Mouse (Mus musculus): ENCODE measurements around the gene Kdsr. TPM values are rescaled to one million over a fixed set of nuclear protein-coding genes. Genes with fewer than 3 reads are reported as not detected.
A peak's percentile ranks its signal among the peaks of the same experiment; 100 is the strongest.
"Not testable (repeated sequence)": the region's sequence is repeated elsewhere in the genome, so short reads cannot be mapped to it uniquely, and the experiment has no call there.

Gene Kdsr
- polyA plus RNA-seq, 1 experiment from 2014 or later, result 17.1 TPM

DNA sequence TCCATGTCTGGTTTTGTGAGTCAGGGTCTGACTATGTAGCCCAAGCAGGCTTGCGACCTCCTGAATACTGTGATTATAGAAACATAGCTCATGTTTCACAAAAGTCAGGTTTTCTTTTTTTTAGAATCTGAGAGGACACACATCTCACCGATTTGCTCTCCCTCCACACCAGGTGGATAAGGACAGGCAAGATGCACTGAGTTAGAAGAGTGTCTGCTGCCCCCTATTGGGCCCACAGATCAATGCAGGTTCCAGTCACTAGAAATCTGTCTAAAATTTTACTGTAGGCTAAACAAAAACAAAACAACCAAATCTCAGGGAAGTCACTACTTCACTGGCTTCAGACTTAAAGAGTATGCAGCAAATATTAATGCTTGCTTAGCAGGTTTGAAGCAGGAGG is 23.9 kb downstream of the Kdsr start:
- no peak overlapping the region for H3K9ac ChIP-seq
- H3K27me3 ChIP-seq, result no peaks in the 10 kb centered on the region
- no peak for ATAC-seq (ENCODE audit: borderline replicate concordance, extremely low read depth, low FRiP score, low TSS enrichment)
- WGBS, result 54% methylated on average over 2 of the region's 2 CpGs
- no peak overlapping the region for H3K27ac ChIP-seq
- peaks cover 16% of the 10 kb centered on the region; the same call in 1 of the 2 replicates for H3K36me3 ChIP-seq
- H3K9me3 ChIP-seq, result no peaks in the 10 kb centered on the region
- no peaks in the 10 kb centered on the region for H3K4me1 ChIP-seq
- H3K4me2 ChIP-seq, result no peak overlapping the region
- H3K4me3 ChIP-seq, result no peak overlapping the region

DNA sequence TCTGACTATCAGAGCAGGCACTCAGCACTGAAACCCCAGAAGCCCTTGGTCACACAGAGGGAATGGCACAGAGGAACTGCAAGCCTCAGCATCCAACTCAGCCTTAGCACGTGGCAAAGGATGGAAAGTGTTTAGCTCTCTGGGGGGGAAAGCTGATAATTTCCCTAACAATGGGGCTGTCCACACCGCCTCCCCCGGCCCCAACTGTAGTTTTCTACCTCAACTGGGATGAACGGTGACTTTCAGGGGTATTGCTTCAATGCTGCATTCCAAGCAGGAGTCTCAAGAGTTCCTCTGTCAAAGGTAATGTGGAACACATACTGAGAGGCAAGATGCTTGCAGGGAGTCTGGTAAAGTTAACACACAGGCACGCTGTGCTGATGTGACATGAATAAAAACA is 37.5 kb downstream of the Kdsr start:
- Histone ChIP-seq H3K4me3 (no peak overlapping the region), H3K27me3 (no peaks in the 10 kb centered on the region), H3K4me2 (no peak overlapping the region), H3K9ac (no peak overlapping the region), H3K36me3 (no peaks in the 10 kb centered on the region), H3K9me3 (no peaks in the 10 kb centered on the region), H3K4me1 (no peaks in the 10 kb centered on the region), H3K27ac (no peak overlapping the region)
- no peak for ATAC-seq (ENCODE audit: borderline replicate concordance, extremely low read depth, low FRiP score, low TSS enrichment)
- 42% methylated on average over 5 of the region's 5 CpGs for WGBS

DNA sequence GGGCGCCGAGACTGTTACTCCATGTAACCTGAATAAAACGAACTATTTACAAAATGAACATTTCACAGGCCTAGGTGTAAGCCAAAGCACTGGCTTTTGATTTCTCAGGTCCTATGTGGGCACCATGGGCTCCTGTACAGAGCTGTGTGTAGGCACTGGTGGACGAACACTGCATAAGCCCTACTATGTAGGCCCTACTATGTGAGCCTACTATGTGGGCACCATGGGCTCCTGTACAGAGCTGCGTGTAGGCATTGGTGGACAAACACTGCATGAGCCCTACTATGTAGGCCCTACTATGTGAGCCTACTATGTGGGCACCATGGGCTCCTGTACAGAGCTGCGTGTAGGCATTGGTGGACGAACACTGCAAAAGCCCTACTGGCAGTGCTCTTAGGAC is 41.8 kb downstream of the Kdsr start:
- not testable (repeated sequence) for H3K9me3 ChIP-seq; ATAC-seq (ENCODE audit: borderline replicate concordance, extremely low read depth, low FRiP score, low TSS enrichment); H3K27ac ChIP-seq; H3K27me3 ChIP-seq; H3K9ac ChIP-seq; H3K4me2 ChIP-seq; H3K4me1 ChIP-seq; H3K4me3 ChIP-seq; H3K36me3 ChIP-seq
- WGBS, result 66% methylated on average over 7 of the region's 7 CpGs

DNA sequence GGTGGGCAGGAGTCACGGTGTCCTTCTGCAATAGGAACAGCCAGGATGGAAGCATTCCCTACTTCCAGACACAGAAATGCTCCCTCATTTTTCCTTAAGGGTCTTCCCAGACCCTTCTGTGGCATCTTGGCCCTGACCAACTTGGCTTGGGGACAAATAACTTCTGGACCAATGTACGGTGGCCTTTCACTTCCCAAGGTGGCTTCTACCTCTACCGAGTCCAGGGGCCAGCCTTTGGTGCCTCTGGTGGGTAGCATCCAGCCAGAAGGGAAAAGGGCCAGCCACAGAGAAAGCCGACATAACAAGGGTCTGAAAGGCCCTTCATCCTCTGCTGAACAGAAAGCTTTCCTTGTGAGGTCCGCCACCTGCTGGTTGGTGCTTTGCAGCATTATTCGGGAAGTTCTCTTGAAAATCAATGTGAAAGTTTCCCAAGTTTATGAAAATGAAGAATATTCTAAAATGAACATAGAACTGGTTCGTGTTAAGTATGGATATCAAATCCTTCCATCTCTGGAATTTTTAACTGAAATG is 42.4 kb downstream of the Kdsr start:
- WGBS, result 30% methylated on average over 7 of the region's 7 CpGs

DNA sequence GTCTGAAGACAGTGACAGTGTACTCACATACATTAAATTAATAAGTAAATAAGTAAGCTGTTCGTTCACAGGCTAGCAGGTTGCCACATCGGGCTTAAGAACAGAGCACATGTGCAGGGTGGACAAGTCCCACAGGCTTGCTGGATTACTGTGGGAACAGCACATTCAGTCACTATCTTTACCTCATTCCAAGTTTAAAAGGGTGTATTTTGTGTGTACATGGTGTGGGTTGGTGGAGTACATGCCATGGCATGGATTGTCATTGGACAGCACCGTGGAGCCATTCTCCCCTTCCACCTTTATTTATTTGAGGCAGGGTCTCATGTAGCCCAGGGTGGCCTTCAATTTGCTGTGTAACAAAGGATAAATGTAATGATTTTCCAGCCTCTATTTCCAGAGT is 43.4 kb downstream of the Kdsr start:
- no peaks in the 10 kb centered on the region for H3K27me3 ChIP-seq
- peaks cover 20% of the 10 kb centered on the region for H3K4me1 ChIP-seq
- ATAC-seq (ENCODE audit: borderline replicate concordance, extremely low read depth, low FRiP score, low TSS enrichment), result no peak
- H3K4me3 ChIP-seq, result no peak overlapping the region
- H3K4me2 ChIP-seq, result no peak overlapping the region
- H3K36me3 ChIP-seq, result no peaks in the 10 kb centered on the region
- no peaks in the 10 kb centered on the region for H3K9me3 ChIP-seq
- WGBS, result 85% methylated on average over 3 of the region's 3 CpGs
- no peak overlapping the region for H3K9ac ChIP-seq
- no peak overlapping the region for H3K27ac ChIP-seq

More for the DNA sequence above, 42.4 kb downstream of the Kdsr start:
- Histone ChIP-seq H3K9ac (no peak overlapping the region), H3K27me3 (no peaks in the 10 kb centered on the region), H3K4me3 (no peak overlapping the region), H3K4me2 (no peak overlapping the region), H3K36me3 (no peaks in the 10 kb centered on the region), H3K9me3 (no peaks in the 10 kb centered on the region), H3K27ac (no peak overlapping the region), H3K4me1 (peaks cover 11% of the 10 kb centered on the region)
- ATAC-seq (ENCODE audit: borderline replicate concordance, extremely low read depth, low FRiP score, low TSS enrichment), result no peak

DNA sequence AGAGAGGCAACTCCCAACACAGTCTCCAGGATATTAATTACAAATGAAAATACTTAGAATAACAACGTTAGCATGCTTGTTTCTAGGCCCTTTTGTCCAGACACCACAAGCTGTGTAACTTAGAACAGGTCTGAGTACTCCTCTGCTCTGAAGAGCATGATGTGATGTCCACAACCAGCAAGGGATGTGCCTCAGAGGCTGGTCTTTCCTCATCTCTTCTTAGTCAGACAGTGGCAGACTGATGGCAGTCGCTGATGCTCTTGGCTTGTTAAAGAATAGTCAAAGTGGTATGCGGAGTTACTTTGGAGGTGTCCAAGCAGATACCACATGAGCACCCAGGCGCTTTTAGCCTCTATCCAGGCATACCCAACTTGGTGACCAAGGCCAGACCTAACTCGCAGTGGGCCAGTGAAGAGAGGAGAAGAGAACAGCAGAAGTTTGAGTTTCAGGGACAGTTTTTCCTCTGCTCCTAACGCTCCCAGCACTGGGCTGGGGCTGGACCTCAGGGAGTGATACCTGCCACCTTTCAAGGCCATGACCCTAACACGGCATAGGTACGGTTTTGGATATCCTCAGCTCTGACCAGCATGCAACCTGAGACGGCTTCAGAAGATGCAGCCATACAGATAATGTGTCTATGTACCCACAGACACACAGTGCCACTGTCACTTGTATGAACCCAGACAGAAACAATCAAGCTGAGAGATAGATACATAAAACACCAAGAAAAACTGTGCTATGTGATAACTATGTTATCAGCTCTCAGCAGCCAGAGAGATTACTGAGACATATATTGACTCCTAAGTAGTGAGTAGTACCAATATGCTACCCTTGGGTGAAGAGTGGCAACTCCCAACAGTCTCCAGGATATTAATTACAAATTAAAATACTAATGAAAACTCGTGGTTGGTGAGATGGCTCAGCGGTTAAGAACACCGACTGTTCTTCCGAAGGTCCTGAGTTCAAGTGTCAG is 44.1 kb downstream of the Kdsr start:
- peak overlapping the region; percentile 86; the same call in 1 of the 2 replicates for H3K4me3 ChIP-seq
- 83% methylated on average over 13 of the region's 13 CpGs for WGBS

DNA sequence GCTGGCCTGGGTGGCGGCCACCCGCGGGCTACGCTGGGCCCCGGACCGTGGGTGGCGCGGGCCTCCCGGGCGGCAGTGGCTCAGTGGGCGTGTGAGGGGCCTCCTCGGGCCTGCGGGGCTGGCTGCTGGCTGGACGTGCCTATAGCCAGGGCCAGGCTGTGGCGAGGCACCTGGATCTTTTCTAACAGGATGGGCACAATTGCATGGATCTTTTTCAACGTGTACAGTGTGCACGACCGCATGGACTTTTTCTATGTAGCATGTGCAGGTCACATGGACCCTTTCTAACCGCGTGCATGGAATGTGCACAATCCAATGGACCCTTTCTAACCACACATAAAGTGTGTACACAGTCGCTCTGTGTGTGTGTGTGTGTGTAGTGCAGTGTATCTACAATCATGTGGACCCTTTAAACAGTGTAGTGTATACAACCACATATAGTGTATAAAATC is 45.0 kb downstream of the Kdsr start:
- peak; percentile 43 for ATAC-seq (ENCODE audit: borderline replicate concordance, extremely low read depth, low FRiP score, low TSS enrichment)
- Histone ChIP-seq H3K9me3 (no peaks in the 10 kb centered on the region), H3K4me1 (peaks cover 23% of the 10 kb centered on the region), H3K36me3 (no peaks in the 10 kb centered on the region), H3K27ac (peak overlapping the region; percentile 97), H3K27me3 (no peaks in the 10 kb centered on the region), H3K4me2 (peak overlapping the region; percentile 97), H3K9ac (peak overlapping the region; percentile 82), H3K4me3 (peak overlapping the region; percentile 86)
- WGBS, result 5% methylated on average over 17 of the region's 21 CpGs

More for the DNA sequence above, 44.1 kb downstream of the Kdsr start:
- Histone ChIP-seq H3K9ac (peak overlapping the region; percentile 82; the same call in 1 of the 2 replicates), H3K4me2 (no peak overlapping the region), H3K4me1 (peaks cover 20% of the 10 kb centered on the region), H3K27me3 (no peaks in the 10 kb centered on the region), H3K9me3 (no peaks in the 10 kb centered on the region), H3K36me3 (no peaks in the 10 kb centered on the region), H3K27ac (peak overlapping the region; percentile 97; the same call in 1 of the 2 replicates)
- ATAC-seq (ENCODE audit: borderline replicate concordance, extremely low read depth, low FRiP score, low TSS enrichment), result no peak

DNA sequence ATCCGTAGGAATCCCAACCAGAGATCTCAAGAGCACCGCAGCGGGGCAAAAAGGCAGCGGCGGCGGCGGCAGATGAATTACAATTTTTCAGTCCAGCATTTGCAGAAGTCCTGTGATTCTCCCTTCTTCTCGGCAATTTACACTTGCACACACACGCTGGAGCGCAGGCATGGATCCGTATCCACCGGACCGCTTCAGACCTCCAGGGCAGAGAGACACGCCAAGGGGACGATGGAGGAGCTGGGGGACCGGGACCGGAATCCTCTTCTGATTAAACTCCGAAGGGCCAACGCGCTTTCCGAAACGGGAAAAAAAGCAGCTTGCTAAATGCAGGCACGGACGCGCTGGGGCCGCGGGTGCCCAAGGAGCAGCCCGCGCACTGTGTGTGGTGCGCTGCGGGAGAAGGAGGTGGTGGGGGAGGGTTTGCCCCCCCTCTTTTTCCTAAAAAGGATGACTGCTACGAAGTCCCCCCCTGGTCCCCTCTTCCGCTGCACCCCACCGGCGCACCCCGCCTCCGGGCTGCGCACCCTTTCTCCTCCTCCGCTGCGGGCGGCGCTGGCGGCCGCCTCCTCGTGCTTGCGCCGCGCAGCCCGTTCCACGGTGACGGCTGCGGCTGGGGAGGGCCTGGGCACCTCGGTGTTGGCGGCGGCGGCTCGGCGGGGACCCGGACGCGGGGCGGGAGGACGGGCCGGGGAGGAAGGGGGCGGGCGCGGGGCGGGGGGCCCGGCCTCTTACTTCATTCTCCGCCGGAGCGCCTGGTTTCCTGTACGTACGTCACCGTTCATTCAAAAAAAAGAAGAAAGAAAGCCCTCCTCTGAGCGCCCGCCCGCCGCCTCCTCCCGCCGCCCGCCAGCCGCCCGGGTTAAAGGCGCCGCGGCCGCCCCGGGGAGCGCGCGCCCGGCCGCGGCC is 45.7 kb downstream of the Kdsr start, which contains the start of gene Bcl2:
Gene Bcl2 (minus strand): TSS at position 654 of the 909 bp plus-strand sequence.
- peak within 1 kb of the TSS; percentile 97 for H3K27ac ChIP-seq
- H3K4me2 ChIP-seq, result peak within 1 kb of the TSS; percentile 97
- ATAC-seq (ENCODE audit: borderline replicate concordance, extremely low read depth, low FRiP score, low TSS enrichment), result peak; percentile 87
- H3K27me3 ChIP-seq, result no peaks in the 10 kb centered on the region
- H3K36me3 ChIP-seq, result no peaks in the 10 kb centered on the region
- H3K4me1 ChIP-seq, result peaks cover 27% of the 10 kb centered on the region
- peak within 1 kb of the TSS; percentile 86 for H3K4me3 ChIP-seq
- H3K9me3 ChIP-seq, result no peaks in the 10 kb centered on the region
- under 1% methylated on average over 74 of the region's 95 CpGs for WGBS
- H3K9ac ChIP-seq, result peak within 1 kb of the TSS; percentile 82

DNA sequence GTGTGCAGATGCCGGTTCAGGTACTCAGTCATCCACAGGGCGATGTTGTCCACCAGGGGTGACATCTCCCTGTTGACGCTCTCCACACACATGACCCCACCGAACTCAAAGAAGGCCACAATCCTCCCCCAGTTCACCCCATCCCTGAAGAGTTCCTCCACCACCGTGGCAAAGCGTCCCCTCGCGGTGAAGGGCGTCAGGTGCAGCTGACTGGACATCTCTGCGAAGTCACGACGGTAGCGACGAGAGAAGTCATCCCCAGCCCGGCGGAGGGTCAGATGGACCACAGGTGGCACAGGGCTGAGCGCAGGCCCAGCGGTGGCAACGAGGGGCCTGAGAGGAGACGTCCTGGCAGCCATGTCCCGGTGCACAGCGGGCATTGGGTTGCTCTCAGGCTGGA is 47.2 kb downstream of the Kdsr start:
- WGBS, result 7% methylated on average over 22 of the region's 22 CpGs
- Histone ChIP-seq H3K4me3 (peak overlapping the region; percentile 86), H3K9me3 (no peaks in the 10 kb centered on the region), H3K36me3 (no peaks in the 10 kb centered on the region), H3K9ac (peak overlapping the region; percentile 82), H3K27ac (peak overlapping the region; percentile 24; the same call in 1 of the 2 replicates), H3K27me3 (no peaks in the 10 kb centered on the region), H3K4me2 (peak overlapping the region; percentile 97), H3K4me1 (peaks cover 34% of the 10 kb centered on the region)
- ATAC-seq (ENCODE audit: borderline replicate concordance, extremely low read depth, low FRiP score, low TSS enrichment), result no peak

DNA sequence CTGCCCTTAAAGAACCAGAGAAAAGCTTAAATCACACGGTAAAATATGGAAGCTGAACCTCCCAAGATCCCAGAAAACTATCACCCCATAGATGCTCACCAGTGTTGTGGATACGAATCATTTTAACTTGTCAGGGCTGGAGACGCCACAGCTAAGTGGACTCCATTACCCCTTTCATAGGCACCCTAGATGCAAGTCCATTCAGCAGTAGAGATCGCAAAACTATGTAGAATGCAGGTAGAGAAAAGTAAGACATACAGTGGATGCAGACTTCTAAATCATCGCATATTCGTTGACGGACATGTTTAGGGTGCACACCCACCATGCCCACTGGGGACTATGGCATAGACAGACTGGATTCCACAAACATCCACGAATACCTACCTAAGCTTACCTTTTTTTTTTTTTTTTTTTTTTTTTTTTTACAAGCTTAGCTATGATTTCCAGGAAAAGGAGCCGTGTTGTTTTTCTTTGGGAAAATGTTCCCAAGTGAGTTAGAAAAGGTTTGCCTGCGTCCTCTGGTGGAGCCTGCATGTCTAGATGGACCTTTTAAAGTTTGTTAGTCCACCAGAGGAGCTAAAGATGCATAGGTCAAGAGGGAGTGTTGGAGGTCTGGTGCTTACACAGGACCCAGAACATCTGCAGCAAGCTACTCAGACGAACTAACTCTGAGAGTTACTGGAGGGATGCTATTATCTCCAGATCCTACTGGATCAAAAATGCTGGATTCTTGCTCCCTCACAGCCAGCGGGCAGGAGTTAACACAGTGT is 48.0 kb downstream of the Kdsr start:
- ATAC-seq (ENCODE audit: borderline replicate concordance, extremely low read depth, low FRiP score, low TSS enrichment), result no peak
- Histone ChIP-seq H3K36me3 (no peaks in the 10 kb centered on the region), H3K4me3 (peak overlapping the region; percentile 86), H3K9me3 (no peaks in the 10 kb centered on the region), H3K4me1 (peaks cover 34% of the 10 kb centered on the region), H3K27ac (no peak overlapping the region), H3K27me3 (no peaks in the 10 kb centered on the region), H3K9ac (peak overlapping the region; percentile 82; the same call in 1 of the 2 replicates), H3K4me2 (peak overlapping the region; percentile 97)
- 46% methylated on average over 12 of the region's 12 CpGs for WGBS

DNA sequence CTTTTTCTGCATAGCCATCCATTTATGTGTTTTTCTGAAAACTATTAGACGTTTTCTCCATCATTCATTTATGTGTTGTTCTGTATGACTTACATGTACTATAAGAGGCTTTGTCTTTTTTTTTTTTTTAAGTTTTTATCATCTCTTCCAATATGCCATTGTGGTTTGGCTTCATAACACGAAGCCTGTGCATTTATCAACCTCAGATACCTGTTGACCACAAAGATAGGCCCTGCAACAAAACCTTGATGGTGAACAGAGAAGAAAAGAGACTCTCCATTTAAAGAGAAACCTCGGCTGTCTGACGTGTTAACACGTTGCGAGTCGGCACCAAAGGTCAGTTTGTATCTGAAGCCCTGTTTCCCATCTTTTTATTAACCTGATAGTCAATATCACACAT is 49.3 kb downstream of the Kdsr start:
- Histone ChIP-seq H3K4me3 (no peak overlapping the region), H3K9ac (no peak overlapping the region), H3K9me3 (no peaks in the 10 kb centered on the region), H3K27ac (no peak overlapping the region), H3K4me2 (peak overlapping the region; percentile 31; the same call in 1 of the 2 replicates), H3K4me1 (peaks cover 34% of the 10 kb centered on the region), H3K27me3 (no peaks in the 10 kb centered on the region), H3K36me3 (no peaks in the 10 kb centered on the region)
- ATAC-seq (ENCODE audit: borderline replicate concordance, extremely low read depth, low FRiP score, low TSS enrichment), result no peak
- WGBS, result 67% methylated on average over 7 of the region's 7 CpGs

Data from lung, embryonic 15.5 days (tissue).